Mouse (Mus musculus) G1E (cell line): ENCODE measurements around the gene Mphosph6.

ENCODE experiments used
- CTCF ChIP-seq: IDR thresholded peaks from 2 replicates; pipeline ENCODE4 v1.5.1; 2012; ENCODE audit warnings: low read depth, low read length, inconsistent platforms, mixed read lengths
- GATA1 ChIP-seq: IDR thresholded peaks from 2 replicates; pipeline ENCODE4 v1.6.1; 2012; ENCODE audit warnings: borderline replicate concordance, low read length, inconsistent platforms, mixed read lengths
- POLR2AphosphoS5 ChIP-seq: IDR thresholded peaks from 2 replicates; pipeline ENCODE4 v1.6.1; 2012; ENCODE audit warnings: low read depth, low read length, inconsistent platforms; ENCODE audit not compliant: insufficient replicate concordance
- TAL1 ChIP-seq: conservative IDR thresholded peaks from 2 replicates; pipeline ENCODE4 v1.6.1; 2012; ENCODE audit warnings: low read depth, low read length, inconsistent platforms, mixed read lengths

DNA sequence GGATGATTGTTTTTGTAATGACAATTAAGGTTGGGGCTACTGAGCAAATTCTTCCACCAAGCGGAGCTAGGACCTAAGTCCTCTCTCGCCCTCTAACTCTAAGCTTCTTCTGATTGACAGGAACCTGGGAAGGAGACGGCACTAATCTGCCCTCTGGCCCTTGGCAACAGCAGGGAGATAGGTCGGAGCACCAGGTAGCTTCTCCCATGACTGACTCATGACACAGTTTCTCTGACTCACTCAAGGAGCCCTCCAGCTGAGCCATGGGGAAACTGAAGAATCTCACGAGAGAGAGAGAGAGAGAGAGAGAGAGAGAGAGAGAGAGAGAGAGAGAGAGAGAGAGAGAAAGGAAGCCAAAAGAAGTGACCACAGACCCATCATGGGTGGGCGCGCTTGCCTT is 32.8 kb downstream of the Mphosph6 start:
- TF ChIP-seq GATA1 (no peak), CTCF (no peak), POLR2AphosphoS5 (no peak), TAL1 (no peak)
